Mouse (Mus musculus): ENCODE data around the gene Phldb2.

- TF ChIP-seq EP300 (IDR thresholded peaks at IDR 0.05; ENCODE audit: low read length) (no peak), POLR2A (IDR thresholded peaks at IDR 0.05; ENCODE audit: low read depth, low read length) (no peak), RAD21 (IDR thresholded peaks at IDR 0.05; ENCODE audit: low read depth, low read length) (no peak), MAFK (IDR thresholded peaks at IDR 0.05; ENCODE audit: insufficient replicate concordance, low read length) (no peak), ZKSCAN1 (IDR thresholded peaks at IDR 0.05; ENCODE audit: borderline replicate concordance, low read depth, low read length) (no peak), CTCF (conservative IDR thresholded peaks at IDR 0.05 in 1 of 2, IDR thresholded peaks at IDR 0.05 in 1 of 2; ENCODE audit: low read depth in 2 of 2, low read length in 2 of 2) (no peak)
Observed at GRCm38 (mm10) chr16:45937381-45937780, 16.0 kb downstream of the Phldb2 start.
